Mouse (Mus musculus) neural tube, embryonic 11.5 days (tissue): ENCODE data around the gene Mcub. TPM values are rescaled to one million over a fixed set of nuclear protein-coding genes. Genes with fewer than 3 reads are reported as not detected.

Experiments
- ATAC-seq: fragments of 200-750 bp; cut with Nextera tagmentation; 2 replicates; pipeline ENCODE4 v1.8.0; 2017; ENCODE audit warnings: moderate number of reproducible peaks, mild to moderate bottlenecking, moderate TSS enrichment, moderate library complexity; ENCODE audit not compliant: insufficient read depth, low FRiP score, low TSS enrichment
- DNase-seq: peaks from one replicate; pipeline ENCODE4 v3.0.0-alpha.2; 2015; ENCODE audit warnings: low spot score
- H3K27ac ChIP-seq: fragments of 300-500 bp; sonication (generic); 2 replicates; pipeline ENCODE4 v1.5.1; 2014; ENCODE audit warnings: low read depth, mild to moderate bottlenecking, low read length
- H3K27me3 ChIP-seq: fragments of 300-500 bp; sonication (generic); 2 replicates; pipeline ENCODE4 v1.6.1; 2014; ENCODE audit warnings: mild to moderate bottlenecking, low read length, mixed read lengths; ENCODE audit not compliant: control insufficient read depth, insufficient read depth
- H3K36me3 ChIP-seq: fragments of 300-500 bp; sonication (generic); 2 replicates; pipeline ENCODE4 v1.6.1; 2014; ENCODE audit warnings: mild to moderate bottlenecking, low read length, moderate library complexity, mixed read lengths; ENCODE audit not compliant: control insufficient read depth, insufficient read depth
- H3K4me1 ChIP-seq: fragments of 300-500 bp; sonication (generic); 2 replicates; pipeline ENCODE4 v1.6.1; 2014; ENCODE audit warnings: low read length, mixed read lengths; ENCODE audit not compliant: control insufficient read depth, insufficient read depth
- H3K4me2 ChIP-seq: fragments of 300-500 bp; sonication (generic); 2 replicates; pipeline ENCODE4 v1.6.1; 2014; ENCODE audit warnings: low read depth, mild to moderate bottlenecking, moderate library complexity
- H3K4me3 ChIP-seq: fragments of 300-500 bp; sonication (generic); 2 replicates; pipeline ENCODE4 v1.5.1; 2014; ENCODE audit warnings: low read depth, low read length
- H3K9ac ChIP-seq: fragments of 300-500 bp; sonication (generic); 2 replicates; pipeline ENCODE4 v1.6.1; 2014; ENCODE audit warnings: mild to moderate bottlenecking, low read length
- H3K9me3 ChIP-seq: fragments of 300-500 bp; sonication (generic); 2 replicates; pipeline ENCODE4 v1.6.1; 2016; ENCODE audit warnings: low read length; ENCODE audit not compliant: control insufficient read depth
- WGBS: fragments of 180-500 bp; shearing (Covaris S2); extraction: QIAGEN DNeasy Blood & Tissue Kit; methylation state at CpG from one replicate; pipeline ENCODE4 v1.1.7; 2014; 5-methylcytosine and 5-hydroxymethylcytosine counted together
- polyA plus RNA-seq: library from polyadenylated mRNA; unstranded; fragments of >200 nt; fragmentation: Nextera tagmentation; extraction: Ambion mirVana; gene quantifications from 2 replicates; pipeline ENCODE4 v1.2.1, GENCODE M21; 2014

The Mcub gene
- polyA plus RNA-seq, 1 experiment from 2014 or later, result 1.0 TPM

DNA sequence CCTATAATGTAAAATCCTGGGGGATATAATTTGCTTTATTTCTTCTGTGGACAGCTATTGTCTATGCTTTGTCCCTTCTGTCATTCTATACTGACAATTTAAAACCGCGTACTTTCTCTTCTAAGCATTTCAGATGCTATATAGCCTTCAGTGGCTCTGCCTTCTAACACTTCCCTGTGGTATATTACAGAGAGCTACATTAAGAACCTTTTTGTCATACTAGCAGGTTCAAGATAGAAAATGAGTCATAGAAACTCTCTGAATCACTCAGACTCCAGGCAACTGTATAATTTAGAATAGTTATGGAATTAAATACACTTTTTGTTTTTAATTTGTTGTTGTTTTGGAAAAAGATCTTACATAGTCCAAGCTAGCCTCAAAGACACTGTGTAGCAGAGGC lies 29.2 kb downstream of the Mcub start:
- Histone ChIP-seq H3K36me3 (no peaks in the 10 kb centered on the region), H3K9me3 (no peaks in the 10 kb centered on the region), H3K4me2 (no peak overlapping the region), H3K4me3 (no peak overlapping the region), H3K9ac (no peak overlapping the region), H3K4me1 (no peaks in the 10 kb centered on the region), H3K27ac (no peak overlapping the region), H3K27me3 (no peaks in the 10 kb centered on the region)
- WGBS, result 93% methylated on average over 2 of the region's 2 CpGs
- DNase-seq, result no peak
- ATAC-seq, result no peak

DNA sequence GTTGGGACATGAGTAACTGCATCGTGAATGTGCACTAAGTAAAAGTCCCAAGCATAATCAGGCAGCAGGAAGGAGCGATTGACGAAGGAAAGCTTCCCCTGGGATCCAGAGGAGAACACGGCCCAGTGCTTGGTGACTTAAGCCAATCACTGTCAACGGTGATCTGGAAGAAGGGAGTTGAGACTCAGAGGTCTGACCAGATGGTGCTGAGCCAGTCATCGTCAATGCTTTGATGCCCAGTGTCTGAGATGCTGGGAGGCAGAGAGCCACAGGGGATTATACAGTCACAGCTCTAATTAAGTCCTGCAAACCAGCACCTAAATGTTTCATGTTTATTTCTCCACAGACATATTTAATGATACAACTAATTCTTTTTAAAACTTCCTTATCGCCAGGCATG lies 30.9 kb downstream of the Mcub start:
- DNase-seq (no peak), ATAC-seq (no peak)
- Histone ChIP-seq H3K4me1 (no peaks in the 10 kb centered on the region), H3K4me2 (no peak overlapping the region), H3K4me3 (no peak overlapping the region), H3K9me3 (no peaks in the 10 kb centered on the region), H3K27me3 (no peaks in the 10 kb centered on the region), H3K9ac (no peak overlapping the region), H3K27ac (no peak overlapping the region), H3K36me3 (no peaks in the 10 kb centered on the region)
- WGBS, result 65% methylated on average over 7 of the region's 7 CpGs

DNA sequence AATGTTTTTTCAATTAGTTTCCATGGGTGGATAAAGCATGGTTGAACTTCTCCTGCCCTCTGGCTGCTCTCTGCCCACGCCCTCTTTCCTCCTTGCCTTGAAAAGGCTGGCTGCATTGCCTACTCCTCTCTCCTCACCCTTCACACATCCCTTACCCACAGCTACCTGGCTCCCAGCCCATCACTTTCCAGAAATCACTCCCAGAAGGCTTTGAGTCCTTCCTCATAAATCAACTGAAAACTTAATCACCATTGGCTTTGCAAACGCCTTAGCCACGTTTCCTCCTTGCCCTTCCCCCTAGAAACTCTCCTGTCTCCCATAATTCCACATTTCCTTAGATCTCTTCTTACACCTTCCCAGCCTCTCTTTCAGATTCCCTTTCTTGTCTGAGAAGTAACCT lies 32.2 kb downstream of the Mcub start:
- no peak overlapping the region for H3K4me2 ChIP-seq
- no peaks in the 10 kb centered on the region for H3K27me3 ChIP-seq
- H3K36me3 ChIP-seq, result no peaks in the 10 kb centered on the region
- H3K9ac ChIP-seq, result no peak overlapping the region; the same call in 1 of the 2 replicates
- ATAC-seq, result no peak
- no peaks in the 10 kb centered on the region for H3K9me3 ChIP-seq
- no peak for DNase-seq
- 50% methylated on average over 3 of the region's 3 CpGs for WGBS
- no peaks in the 10 kb centered on the region for H3K4me1 ChIP-seq
- H3K27ac ChIP-seq, result no peak overlapping the region
- no peak overlapping the region for H3K4me3 ChIP-seq

DNA sequence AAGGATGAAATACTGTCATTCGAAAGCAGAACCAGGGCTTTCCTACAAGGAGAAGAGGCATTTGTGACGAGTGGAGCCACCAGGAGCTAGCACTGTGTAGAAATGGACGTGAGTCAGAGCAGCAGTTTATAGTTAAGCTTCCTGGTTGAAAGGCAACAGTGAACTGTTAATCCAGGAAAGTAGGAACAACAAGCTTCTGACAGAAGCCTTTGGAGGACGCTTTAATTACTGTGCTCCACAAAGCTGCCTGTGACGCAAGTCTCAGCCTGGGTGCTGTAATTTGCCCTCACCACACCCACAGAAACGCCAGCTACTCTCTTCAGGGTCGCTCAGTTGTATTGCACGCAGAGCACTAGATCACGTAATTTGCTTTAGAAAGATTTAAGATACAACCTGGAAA lies 33.4 kb downstream of the Mcub start:
- no peaks in the 10 kb centered on the region for H3K27me3 ChIP-seq
- H3K4me1 ChIP-seq, result no peaks in the 10 kb centered on the region
- no peak overlapping the region for H3K4me3 ChIP-seq
- H3K27ac ChIP-seq, result no peak overlapping the region
- no peaks in the 10 kb centered on the region for H3K9me3 ChIP-seq
- H3K36me3 ChIP-seq, result no peaks in the 10 kb centered on the region
- ATAC-seq (no peak), DNase-seq (no peak)
- WGBS, result 51% methylated on average over 9 of the region's 9 CpGs
- H3K9ac ChIP-seq, result no peak overlapping the region
- H3K4me2 ChIP-seq, result no peak overlapping the region

DNA sequence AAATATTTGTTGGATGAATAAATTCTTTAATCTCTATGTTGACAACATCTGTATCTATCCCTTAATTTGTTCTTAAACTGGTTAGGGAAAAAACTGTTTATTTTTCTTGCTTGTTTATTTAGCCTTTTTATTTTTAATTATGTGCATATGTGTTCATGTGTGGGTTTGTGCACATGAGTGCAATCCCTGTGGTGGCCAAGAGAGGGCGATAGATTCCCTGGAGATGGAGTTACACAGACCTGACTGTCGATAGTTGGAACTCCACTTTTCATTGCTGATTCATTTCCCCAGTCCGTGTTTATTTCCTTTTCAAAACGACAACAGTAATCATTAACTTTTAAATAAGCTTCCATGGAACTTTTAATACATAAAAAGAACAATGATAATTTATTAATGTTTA lies 37.6 kb downstream of the Mcub start:
- Histone ChIP-seq H3K4me3 (no peak overlapping the region), H3K27ac (no peak overlapping the region), H3K4me2 (no peak overlapping the region), H3K9me3 (no peaks in the 10 kb centered on the region), H3K4me1 (no peaks in the 10 kb centered on the region), H3K36me3 (no peaks in the 10 kb centered on the region), H3K27me3 (no peaks in the 10 kb centered on the region), H3K9ac (no peak overlapping the region)
- WGBS, result 46% methylated on average over 4 of the region's 4 CpGs
- ATAC-seq (no peak), DNase-seq (no peak)

DNA sequence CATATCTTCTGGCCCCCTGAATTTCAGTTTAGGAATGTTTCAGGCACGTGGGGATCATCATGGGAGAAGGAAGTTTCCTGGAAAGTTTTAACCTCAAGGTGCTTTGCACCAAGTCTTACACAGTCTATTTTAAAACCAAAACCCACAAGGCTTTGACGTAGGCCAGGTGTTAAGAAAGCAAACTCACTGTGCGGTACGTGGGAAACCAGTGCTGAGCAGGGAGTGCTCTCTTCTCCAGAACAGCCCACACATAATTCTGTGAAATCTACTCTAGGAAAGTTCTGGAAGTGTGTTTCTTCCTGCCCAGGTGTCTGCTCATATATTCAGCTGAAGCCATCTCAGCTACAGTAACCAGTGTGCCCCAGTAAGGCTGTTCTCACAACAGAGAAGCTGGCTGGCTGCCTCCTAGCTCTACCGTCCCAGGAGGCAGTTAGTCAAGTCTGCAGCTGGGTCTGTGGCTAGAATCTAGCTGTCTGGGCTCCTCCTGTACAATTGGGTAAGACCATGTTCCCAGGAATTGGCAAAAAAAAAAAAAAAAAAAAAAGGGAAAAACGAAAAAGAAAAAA lies 39.7 kb downstream of the Mcub start:
- Histone ChIP-seq H3K4me3 (no peak overlapping the region), H3K27ac (no peak overlapping the region), H3K9ac (no peak overlapping the region), H3K9me3 (no peaks in the 10 kb centered on the region), H3K36me3 (no peaks in the 10 kb centered on the region), H3K4me2 (no peak overlapping the region), H3K27me3 (no peaks in the 10 kb centered on the region), H3K4me1 (no peaks in the 10 kb centered on the region)
- 80% methylated on average over 6 of the region's 6 CpGs for WGBS
- ATAC-seq, result no peak
- DNase-seq, result no peak

DNA sequence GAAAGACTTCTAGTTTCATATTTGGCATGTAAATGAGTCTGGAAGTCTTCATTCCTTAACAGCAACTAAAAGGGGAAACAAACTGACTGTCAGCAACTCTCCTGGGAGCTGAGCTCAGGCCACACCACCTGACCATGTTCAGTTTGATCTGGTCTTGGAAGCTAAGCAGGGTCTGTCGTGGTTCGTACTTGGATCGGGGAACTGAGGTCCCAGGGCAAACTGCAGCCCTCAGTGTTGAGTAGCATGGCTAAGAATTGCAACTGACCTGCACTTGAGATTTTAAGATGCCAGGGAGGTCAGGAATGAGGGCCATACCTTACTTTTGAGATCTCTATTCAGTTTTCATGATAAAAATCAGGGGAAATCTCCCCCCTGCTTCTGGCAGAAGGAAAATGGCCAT lies 44.1 kb downstream of the Mcub start:
- no peaks in the 10 kb centered on the region for H3K4me1 ChIP-seq
- no peak for ATAC-seq
- 91% methylated on average over 3 of the region's 3 CpGs for WGBS

DNA sequence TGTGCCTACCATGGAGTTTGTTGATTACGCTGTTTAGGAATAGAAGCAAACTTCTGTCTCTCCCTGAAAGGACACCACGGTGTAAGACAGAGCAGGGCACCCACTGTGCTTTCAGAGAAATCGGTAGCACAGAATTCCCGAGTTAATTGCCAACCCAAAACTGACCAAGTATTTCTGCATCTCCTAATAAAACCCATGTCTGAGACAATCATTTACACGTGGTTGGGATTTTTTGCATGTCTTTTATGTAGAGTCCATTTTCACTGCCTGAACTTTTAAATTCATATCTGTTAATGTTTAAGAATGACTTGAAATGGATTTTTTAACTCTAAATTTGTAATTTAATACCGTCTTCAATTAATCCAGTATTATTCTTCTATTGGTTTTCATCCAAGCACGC lies 46.4 kb downstream of the Mcub start:
- no peaks in the 10 kb centered on the region for H3K27me3 ChIP-seq
- H3K4me3 ChIP-seq, result no peak overlapping the region
- no peak overlapping the region for H3K9ac ChIP-seq
- no peaks in the 10 kb centered on the region for H3K9me3 ChIP-seq
- H3K27ac ChIP-seq, result no peak overlapping the region
- H3K4me2 ChIP-seq, result no peak overlapping the region
- DNase-seq (no peak), ATAC-seq (no peak)
- 92% methylated on average over 7 of the region's 7 CpGs for WGBS
- H3K4me1 ChIP-seq, result no peaks in the 10 kb centered on the region
- no peaks in the 10 kb centered on the region for H3K36me3 ChIP-seq

More for the DNA sequence above, 44.1 kb downstream of the Mcub start:
- Histone ChIP-seq H3K4me3 (no peak overlapping the region), H3K27ac (no peak overlapping the region), H3K9me3 (no peaks in the 10 kb centered on the region), H3K4me2 (no peak overlapping the region), H3K9ac (no peak overlapping the region), H3K27me3 (no peaks in the 10 kb centered on the region), H3K36me3 (no peaks in the 10 kb centered on the region)
- DNase-seq, result no peak

DNA sequence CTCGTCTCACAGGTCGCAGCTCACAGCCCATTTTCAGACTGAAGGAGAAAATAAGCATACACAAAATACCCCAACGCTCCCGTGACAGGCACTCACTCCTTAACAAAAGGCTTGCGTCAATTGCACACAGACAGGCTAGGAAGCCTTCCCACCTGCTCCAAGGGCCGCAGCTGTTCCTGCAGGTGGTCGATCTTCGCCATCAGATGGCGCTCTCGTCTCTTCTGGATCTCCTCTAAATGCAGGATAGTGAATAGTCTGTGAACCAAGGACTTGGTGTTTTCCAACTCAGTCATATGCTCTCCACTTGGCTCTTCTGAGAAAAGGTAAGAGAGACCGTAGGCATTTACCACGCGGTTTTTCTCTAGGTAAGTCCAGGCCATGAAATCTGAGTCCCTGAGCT lies 51.6 kb downstream of the Mcub start:
- no peaks in the 10 kb centered on the region for H3K4me1 ChIP-seq
- H3K36me3 ChIP-seq, result no peaks in the 10 kb centered on the region
- no peak overlapping the region for H3K27ac ChIP-seq
- DNase-seq, result peak; percentile 74
- 16% methylated on average over 13 of the region's 13 CpGs for WGBS
- ATAC-seq, result no peak; the same call in 1 of the 2 replicates
- H3K9ac ChIP-seq, result no peak overlapping the region
- no peaks in the 10 kb centered on the region for H3K9me3 ChIP-seq
- no peak overlapping the region for H3K4me3 ChIP-seq
- no peaks in the 10 kb centered on the region for H3K27me3 ChIP-seq
- H3K4me2 ChIP-seq, result no peak overlapping the region
